14 mouse cellular contexts compared by ENCODE assay signal in genomic region chr5:76154434-76155165, GRCm38 (mm10). TPM values are rescaled to one million over a fixed set of nuclear protein-coding genes. Genes with fewer than 3 reads are reported as not detected.
DNase-seq lines count a peak whose midpoint lies in the region; ATAC-seq lines count a peak whose summit lies in the region.
"Had no signal": no experiment of that assay in that cellular context is flagged by ENCODE, and none has a peak within 500 bp of the region (broad histone marks: within the 10 kb centered on the region; RNA-seq: fewer than 3 reads in every experiment).

No protein-coding gene starts in this region.

- peak; percentile 10 for DNase-seq in kidney, adult 18-20 months
- peak; percentile 47 to 53 for DNase-seq in heart, postnatal 14 days
- peak; percentile 33 for DNase-seq in lung, postnatal 10 days
- no peak for DNase-seq in cerebellum, adult 18-20 months
- DNase-seq in retina, postnatal 1 day, result no peak
- DNase-seq: cerebellum, adult 11 months; gastrocnemius, postnatal 10 days; liver had no signal

- ATAC-seq in kidney, embryonic 14.5 days (ENCODE audit: low FRiP score, low TSS enrichment), result no peak
- ATAC-seq in heart, embryonic 12.5 days (ENCODE audit: insufficient number of reproducible peaks, low FRiP score), result peak; percentile 63; the same call in 1 of the 2 replicates
- ATAC-seq: forebrain, embryonic 16.5 days had no signal

- peaks cover 3% of the 10 kb centered on the region; the same call in 1 of the 2 replicates for H3K9me3 ChIP-seq in kidney, embryonic 14.5 days (ENCODE audit: control insufficient read depth, low read length)
- H3K9me3 ChIP-seq in heart, embryonic 12.5 days (replicated peaks), result 0 out of 2 replicates have a peak, but pooled peaks cover 4% of the 10 kb centered on the region
- H3K9me3 ChIP-seq: G1E; hindbrain, embryonic 12.5 days had no signal

- intact Hi-C loops in heart, postnatal 14 days (cut with DNase I), result no loop called here

- no peak overlapping the region for H3K4me3 ChIP-seq in kidney, embryonic 14.5 days (ENCODE audit: low read length)
- no peak overlapping the region; the same call in 1 of the 2 replicates for H3K4me3 ChIP-seq in heart, embryonic 12.5 days
- H3K4me3 ChIP-seq: hindbrain, embryonic 12.5 days; megakaryocyte, embryonic 14.5 days had no signal

- no peak overlapping the region for H3K27ac ChIP-seq in kidney, embryonic 14.5 days (ENCODE audit: low read depth, low read length)
- H3K27ac ChIP-seq in heart, embryonic 12.5 days (ENCODE audit: poor library complexity, severe bottlenecking), result peak overlapping the region; percentile 71
- H3K27ac ChIP-seq: hindbrain, embryonic 12.5 days had no signal

- 85% methylated on average over 21 of the region's 21 CpGs for WGBS in kidney, embryonic 14.5 days
- 45% methylated on average over 21 of the region's 21 CpGs for WGBS in heart, embryonic 12.5 days

- peaks cover 29% of the 10 kb centered on the region; the same call in 1 of the 2 replicates for H3K36me3 ChIP-seq in kidney, embryonic 14.5 days (ENCODE audit: control insufficient read depth, insufficient read depth, low read length)
- peaks cover 44% of the 10 kb centered on the region for H3K36me3 ChIP-seq in heart, embryonic 12.5 days

- H3K9ac ChIP-seq in kidney, embryonic 14.5 days (ENCODE audit: low read depth, low read length), result no peak overlapping the region
- H3K9ac ChIP-seq in heart, embryonic 12.5 days, result no peak overlapping the region
- H3K9ac ChIP-seq: hindbrain, embryonic 12.5 days had no signal

- H3K27me3 ChIP-seq in kidney, embryonic 14.5 days (ENCODE audit: control insufficient read depth, insufficient read depth, low read length), result no peaks in the 10 kb centered on the region
- no peaks in the 10 kb centered on the region for H3K27me3 ChIP-seq in heart, embryonic 12.5 days (replicated peaks)
- H3K27me3 ChIP-seq: hindbrain, embryonic 12.5 days; megakaryocyte, embryonic 14.5 days had no signal

- no peak overlapping the region for H3K4me2 ChIP-seq in kidney, embryonic 14.5 days (replicated peaks; ENCODE audit: low read depth, low read length)
- peak overlapping the region; percentile 38 for H3K4me2 ChIP-seq in heart, embryonic 12.5 days
- H3K4me2 ChIP-seq: hindbrain, embryonic 12.5 days had no signal

- H3K4me1 ChIP-seq in kidney, embryonic 14.5 days (ENCODE audit: control insufficient read depth, insufficient read depth, low read length), result no peaks in the 10 kb centered on the region
- peaks cover 24% of the 10 kb centered on the region for H3K4me1 ChIP-seq in heart, embryonic 12.5 days (replicated peaks)
- H3K4me1 ChIP-seq: hindbrain, embryonic 12.5 days had no signal

RNA-seq across cellular contexts. Expression of gene Srd5a3, which starts 14.5 kb away (rescaled TPM):
- 26.0 and 35.3 TPM in 2 replicates for polyA plus RNA-seq in kidney, embryonic 14.5 days (2014; fragmentation: Nextera tagmentation; extraction: Ambion mirVana)
- 27.2 and 29.1 TPM in 2 replicates for polyA plus RNA-seq in heart, embryonic 12.5 days (2016; fragmentation: Nextera tagmentation; extraction: Ambion mirVana)
- total RNA-seq in heart, postnatal 14 days (2021), result 10 to 100 TPM; 11.2 to 15.0 TPM

RNA-seq across cellular contexts. Expression of gene Tmem165, which starts 29.1 kb away (rescaled TPM):
- 127 and 139 TPM in 2 replicates for polyA plus RNA-seq in kidney, embryonic 14.5 days (2014; fragmentation: Nextera tagmentation; extraction: Ambion mirVana)
- polyA plus RNA-seq in heart, embryonic 12.5 days (2016; fragmentation: Nextera tagmentation; extraction: Ambion mirVana), result 109 and 112 TPM in 2 replicates
- total RNA-seq in heart, postnatal 14 days (2021), result 10 to 100 TPM; 26.8 to 30.4 TPM

Comparison
In these comparisons a context has a peak if more than half of its experiments do, and no peak if none do; other contexts are left out.
1. DNase-seq: peak in kidney, adult 18-20 months (single experiment), heart, postnatal 14 days (2 of 2) and lung, postnatal 10 days (single experiment); none in cerebellum, adult 18-20 months (0 of 2) and retina, postnatal 1 day (single experiment).